Mouse (Mus musculus): Measurements from ENCODE around the gene Klc2.
"Not testable (repeated sequence)": the region's sequence is repeated elsewhere in the genome, so short reads cannot be mapped to it uniquely, and the experiment has no call there.

Gene Klc2

DNA sequence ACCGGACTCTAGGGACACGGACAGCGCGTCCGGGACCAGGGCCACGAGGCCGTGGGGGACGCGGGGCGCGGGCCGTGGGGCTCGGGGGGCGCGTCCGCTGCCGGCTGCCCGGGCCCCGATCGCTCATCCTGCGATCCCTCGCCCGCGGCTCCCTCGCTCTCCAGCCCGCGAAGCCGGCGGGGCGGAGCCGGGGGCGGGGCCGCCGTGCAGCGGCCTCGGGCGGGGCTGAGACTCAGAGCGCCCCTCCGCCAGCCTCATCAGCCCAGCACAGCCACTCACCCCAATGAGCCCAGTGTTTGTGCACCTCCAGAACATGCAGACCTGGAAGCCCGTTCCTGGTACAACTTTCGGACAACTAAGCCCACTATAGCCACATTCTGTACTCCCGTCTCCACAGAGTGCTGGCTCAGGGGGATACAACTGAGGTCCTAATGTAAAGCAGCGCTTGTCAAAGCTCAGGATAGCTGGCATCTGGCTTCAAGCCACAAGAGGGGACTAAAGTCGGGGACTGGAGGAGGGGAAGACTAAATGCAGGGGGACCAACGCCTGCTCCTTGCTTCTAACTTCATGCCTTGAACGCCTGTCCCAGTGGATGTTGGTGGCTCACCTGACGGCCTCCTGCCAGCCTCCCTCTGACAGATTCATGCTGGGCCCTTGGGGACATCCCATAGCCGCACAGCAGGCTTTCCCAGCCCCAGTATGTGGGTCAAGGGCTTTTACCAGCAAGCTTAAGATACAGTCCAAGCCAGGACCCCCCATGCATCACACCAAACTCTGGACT lies 19.8 kb downstream of the Klc2 start, which contains the start of gene Cnih2:
Gene Cnih2, minus strand, starts transcription at position 159 of the 781 bp plus-strand sequence.
- DNase-seq, result peak; percentile 78

DNA sequence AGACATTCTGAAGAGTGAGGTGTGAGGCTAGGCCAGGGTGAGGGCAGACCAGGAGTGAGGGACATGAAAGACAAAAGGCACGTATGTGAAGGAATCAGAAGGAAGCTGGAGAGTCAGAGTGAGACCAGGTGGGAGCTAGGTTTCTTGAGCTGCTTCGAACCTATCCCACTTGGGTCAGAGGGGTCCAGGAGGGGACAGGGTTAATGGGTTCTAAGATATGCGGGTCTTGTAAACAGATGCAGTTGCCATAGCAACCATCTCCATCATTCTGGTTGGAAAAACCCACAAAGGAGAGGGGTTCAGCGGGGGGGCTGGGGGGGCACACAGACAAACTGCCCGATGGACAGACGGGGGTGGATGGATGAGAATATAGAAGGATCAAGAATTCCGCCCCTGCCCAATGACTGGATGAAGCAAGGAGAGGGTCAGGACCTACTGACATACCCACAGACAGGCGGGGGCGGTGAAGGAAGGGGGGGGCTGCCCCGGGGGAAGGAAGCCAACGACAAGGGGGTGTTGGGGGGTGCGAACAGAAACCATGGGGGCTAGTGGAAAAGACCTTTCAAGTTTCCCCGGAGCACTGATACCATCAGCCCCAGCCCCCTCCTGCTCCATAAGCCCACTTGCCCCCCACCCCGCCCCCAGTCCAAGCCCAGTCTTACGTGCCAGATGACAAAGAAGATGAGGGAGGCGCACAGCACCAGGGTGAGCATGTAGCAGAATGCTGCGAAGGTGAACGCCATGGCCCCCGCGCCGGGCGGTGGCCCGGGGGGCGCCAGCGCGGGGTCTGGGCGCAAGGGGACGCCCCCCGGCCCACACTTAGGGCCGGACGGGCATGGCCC lies 20.6 kb downstream of the Klc2 start:
- no peak for DNase-seq

DNA sequence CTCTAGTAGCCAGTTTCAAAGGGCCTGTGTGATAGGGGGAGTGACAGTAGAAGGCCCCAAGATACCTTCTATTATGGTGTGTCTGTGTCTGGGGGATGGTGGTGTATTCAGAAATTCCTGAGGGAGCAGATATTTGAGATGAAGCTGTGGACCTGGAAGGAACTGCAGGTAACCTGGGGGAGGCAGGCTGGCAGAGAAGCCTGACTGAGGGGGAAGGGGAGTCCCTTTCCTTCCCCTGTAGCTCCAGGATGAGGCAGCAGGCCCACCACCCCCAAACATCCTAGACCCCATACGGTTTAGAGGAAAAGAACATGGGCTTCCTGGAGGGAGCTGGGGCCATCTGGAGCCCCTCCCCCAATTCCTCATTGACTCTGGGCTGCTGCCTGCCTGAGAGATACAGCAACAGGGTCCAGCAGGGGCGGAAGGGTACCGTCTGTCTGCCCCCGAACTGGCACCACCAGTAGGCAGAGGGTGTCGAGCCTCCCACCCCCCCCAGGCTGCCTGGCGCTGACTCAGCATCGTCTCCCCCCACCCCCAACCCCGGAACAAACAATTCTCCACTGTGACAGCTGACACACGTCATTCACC lies 22.4 kb downstream of the Klc2 start:
- no peak for DNase-seq

DNA sequence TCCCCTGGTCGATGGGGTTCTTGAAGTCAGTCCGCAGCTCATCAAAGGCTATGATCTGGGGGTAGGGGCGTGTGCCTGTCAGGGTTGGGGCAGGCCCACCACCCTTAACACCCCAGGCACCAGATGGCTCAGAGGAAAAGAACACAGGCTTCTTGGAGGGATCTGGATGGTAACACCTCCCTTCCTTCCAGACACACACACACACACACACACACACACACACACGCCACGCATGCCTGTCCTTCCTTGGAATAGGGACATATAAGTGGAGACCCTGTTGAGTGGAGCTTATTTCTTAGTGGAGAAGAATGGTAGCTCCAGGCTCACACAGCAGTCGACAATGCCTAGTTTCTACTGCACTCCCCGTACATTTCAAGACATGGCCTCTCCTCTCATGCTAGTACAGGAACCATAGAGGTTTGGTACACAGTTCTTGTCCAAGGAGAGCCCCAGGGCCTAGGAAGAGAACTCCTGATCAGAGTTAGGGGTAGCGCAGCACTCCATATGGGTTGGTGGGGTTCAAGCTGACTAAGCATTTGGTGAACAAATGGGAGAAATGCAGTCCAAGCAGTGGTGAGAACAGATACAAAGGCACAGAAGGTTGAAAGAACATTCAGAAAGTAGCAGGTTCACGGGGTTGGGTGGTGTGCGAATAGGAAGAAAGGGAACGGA lies 23.5 kb downstream of the Klc2 start:
- DNase-seq, result no peak

DNA sequence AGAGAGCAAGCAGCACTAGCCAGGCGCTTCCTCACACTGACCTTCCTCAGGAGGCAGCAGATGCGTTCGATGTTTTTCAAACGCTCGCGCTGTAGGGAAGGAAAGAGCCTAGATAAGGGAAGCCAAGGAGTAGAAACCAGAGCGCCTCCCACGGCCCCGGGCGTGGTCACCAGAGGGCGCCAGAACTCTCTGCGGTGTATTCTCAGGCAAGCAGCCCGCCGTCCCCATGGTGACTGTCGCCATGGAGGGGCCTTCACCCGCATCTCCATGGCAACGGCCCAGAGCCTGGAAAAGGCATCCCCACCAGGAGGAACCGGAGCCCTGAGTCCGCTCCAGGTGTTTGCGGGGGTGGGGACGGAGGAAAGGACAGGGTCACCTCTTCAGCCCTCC lies 24.1 kb downstream of the Klc2 start:
- DNase-seq, result peak; percentile 94

DNA sequence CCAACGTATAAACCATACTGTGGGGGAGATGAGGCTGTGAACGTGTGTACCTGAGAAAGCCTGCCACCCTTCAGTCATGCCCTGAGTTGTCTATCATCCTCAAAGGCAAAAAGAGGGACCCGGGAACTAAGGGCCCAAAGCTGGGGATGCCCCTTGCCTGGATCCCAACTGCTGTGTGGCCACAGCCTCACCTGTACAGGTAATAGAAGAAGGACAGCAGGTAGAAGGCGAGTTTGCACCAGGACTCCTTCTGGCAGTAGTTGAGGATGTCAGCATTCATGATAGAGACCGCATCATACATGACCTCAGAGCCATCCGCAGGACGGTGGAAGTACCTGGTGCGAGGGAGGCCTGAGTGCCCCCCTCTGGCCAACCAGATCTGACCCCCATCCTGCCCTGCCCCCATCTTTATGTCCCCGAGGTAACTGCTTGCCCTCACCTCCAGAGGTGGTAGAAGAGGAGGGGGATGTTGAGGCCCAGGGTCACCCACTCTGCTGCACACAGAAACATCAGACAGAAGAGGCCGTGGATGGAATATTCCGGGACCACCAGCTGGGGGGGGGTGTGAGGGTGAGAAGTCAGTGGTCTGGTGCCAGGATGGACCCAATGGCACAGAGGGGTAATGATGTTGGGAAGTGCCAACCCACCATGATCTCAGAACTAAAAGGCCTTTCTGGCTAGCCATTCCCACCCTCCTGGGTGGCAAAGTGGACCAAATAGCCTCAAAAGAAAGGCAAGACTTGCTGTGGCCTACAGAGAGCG lies 24.7 kb downstream of the Klc2 start:
- no peak for DNase-seq

DNA sequence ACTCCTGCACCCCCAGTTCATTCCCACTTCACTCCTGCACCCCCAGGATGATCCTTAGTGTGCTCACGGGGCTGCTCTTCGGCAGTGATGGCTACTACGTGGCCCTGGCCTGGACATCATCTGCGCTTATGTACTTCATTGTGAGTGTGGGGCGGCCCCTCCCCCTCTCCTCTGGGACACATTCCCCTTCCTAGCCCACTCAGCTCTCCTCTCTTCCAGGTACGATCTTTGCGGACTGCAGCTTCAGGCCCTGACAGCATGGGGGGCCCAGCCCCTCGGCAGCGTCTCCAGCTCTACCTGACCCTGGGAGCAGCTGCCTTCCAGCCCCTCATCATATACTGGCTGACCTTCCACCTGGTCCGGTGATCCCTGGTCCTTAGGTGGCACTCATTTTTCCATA lies 26.3 kb downstream of the Klc2 start:
- no peak for DNase-seq

DNA sequence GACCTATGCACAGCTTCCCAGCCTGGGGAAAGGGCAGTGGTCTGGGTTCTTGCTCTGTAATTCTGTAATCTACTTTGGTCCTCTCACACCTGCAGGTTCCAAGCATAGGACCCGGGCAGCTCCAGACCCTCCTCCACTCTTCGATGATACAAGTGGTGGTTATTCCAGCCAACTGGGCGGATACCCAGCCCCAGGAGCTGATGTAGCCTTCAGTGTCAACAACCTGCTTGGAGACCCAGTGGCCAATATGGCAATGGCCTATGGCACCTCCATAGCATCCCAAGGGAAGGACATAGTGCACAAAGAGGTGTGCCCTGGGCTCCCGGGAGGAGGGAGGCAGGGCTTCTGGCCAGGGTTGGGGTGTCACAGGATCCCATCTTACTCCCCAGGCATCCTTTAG lies 29.0 kb downstream of the Klc2 start:
- DNase-seq, result no peak

DNA sequence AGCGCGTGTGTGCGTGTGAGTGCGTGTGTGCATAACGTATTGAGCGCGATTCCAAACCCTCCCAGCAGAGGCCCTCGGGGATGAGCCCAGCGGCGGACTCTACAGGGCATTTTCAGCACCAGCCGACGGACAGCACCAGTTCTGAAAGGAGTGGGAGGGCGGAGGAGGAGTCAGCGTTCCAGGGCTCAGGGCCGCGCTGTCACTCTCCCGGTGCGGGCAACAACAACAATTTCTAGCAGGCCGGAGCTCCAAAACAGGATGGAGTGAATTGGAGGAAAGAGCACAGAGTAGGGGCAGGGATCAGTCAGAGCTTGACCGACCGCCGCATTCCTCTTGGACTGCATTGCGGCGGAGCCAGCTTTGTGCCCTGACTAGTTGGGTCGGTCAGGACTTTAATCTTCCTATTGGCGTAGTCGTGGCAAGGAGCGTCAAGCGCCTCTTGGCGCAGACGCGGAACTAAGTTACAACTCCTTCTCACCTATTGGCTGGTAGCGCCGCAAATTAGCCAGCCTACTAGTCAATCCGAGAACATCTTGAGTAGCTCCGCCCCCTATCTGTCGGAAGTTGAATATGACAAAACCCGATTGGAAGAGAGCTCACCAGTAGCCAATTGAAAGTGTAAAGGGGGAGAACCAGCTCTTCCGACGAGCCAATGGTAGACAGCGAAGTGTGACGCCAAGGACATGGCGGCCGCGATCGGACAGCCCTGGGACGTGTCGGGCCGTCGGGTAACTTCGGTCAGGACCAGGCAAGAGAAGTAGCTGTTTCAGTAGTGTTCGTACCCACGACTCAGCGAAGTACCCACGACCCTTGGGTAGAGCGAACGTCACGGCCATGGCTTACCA lies 30.3 kb downstream of the Klc2 start, which contains the start of gene Yif1a:
Gene Yif1a, plus strand, starts transcription at position 655 of the 845 bp plus-strand sequence.
- peak; percentile 98 for DNase-seq

DNA sequence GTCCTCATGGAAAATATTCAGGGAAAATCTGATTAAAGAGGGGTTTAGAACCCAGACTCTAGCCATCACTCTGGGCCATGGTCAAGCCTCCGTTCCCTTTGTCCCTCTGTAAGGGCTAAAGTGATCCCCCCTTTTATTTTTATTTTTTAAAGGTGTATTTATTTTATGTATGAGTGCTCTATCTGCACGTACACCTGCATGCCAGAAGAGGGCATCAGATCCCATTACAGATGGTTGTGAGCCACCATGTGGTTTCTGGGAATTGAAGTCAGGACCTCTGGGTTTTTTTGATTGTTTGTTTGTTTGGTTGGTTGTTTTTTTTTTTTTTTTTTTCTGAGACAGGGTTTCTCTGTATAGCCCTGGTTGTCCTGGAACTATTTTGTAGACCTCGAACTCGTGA lies 31.8 kb downstream of the Klc2 start:
- DNase-seq, result not testable (repeated sequence)

DNA sequence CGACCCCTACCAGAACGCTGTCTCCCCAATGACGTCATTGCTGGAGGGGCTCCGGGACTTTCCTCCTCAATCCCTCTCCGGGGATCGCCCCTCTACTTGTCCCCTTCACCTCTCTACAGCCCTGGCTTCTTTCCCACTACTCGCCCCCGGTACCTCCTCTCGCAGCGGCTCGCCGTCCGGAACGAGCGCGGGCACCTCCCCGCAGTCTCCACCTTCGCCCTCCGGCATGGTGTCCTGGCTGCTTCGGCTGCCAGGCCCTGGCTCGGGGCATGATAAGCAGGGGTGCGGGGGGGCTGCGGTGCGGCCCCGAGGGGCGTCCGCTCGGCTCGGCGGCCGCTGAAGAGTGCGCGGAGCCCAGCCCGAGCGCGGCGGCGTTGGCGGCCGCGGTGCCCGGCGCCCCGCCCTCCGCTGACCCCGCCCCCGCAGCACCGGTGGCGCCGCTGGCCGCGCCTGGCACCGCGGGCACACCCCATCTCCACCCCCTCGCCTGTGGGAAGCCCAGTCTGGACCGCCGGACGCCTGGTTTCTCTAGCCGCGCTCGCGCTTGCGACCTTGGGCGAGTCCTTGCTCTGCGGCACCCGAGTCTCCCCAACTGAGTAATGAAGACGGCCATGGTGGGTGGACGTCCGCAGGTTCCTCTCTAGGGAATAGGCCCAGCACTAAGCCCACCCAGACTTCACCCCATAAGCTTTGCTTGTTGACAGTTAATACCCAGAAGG lies 33.1 kb downstream of the Klc2 start, which contains the start of gene Tmem151a:
Gene Tmem151a, minus strand, starts transcription at position 387 of the 719 bp plus-strand sequence.
- DNase-seq, result peak; percentile 54

DNA sequence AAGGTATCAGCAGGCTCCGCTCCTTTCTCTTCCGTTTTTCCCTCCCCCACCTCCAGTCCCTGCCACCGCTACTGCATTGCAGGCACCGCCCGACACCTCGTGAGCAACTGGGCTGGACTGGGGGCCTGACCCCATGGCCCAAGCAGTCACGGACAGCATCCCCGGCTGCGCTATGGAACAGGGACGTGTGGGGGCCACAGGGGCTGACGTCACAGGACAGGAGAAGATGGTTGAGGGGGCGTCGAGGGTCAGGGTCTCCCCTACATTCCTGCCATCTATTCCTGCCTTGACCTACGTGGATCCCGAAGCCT lies 33.6 kb downstream of the Klc2 start:
- no peak for DNase-seq

DNA sequence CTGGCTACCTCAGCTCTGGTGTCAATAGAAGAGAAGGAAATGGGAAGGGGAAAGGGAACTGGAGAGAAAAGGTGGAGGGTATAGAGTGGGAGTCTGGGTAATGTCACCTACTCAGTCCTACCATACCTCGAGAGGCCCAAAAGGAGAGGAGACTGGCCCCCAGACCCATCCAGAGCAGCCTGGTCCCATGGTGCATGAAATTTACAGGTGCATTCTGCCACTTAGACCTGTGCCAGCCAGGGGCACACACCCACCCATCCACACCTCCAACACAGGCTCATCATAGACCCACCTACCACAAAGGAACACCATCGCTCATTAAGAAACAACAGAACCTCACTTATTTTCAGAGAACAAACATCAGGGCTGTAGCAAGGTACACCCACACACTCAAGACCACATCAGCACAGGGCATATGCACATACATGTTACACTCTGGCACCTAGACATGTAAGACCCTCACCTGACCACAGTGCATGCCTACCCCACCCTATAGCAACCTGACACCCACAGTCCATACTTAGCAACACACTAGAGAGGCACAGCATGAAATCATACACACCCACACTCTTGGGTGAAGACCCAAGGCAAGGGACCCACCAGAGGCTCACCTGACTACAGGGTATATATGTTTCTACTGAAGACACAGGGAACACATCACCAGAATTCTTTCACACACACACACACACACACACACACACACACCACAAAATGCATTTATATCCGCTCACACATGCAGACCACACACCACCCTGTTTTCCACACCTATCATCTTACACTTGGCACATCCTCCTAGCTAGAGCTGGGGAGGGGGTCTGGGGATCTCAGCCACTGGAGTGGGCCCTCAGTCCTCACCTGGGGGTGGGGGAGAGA lies 34.2 kb downstream of the Klc2 start:
- no peak for DNase-seq

DNA sequence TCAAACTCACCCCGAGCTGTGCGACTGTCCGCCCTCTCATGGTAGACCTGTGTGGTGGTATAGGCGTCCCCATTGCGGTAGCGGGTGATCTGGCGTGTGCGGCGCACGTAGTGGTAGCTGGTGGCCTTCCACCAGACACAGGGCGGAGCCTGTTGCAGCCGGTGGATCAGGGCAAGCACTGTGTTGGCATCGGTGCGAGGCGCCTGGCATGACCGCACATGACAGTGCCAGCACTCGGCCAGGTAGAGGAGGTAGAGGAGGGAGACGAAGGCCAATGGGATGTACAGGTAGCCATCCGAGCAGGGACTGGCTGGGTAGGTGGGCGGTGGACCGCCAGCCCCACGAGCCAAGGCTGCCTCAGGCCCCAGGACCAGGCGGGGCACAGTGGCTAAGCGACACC lies 35.8 kb downstream of the Klc2 start:
- DNase-seq, result no peak

DNA sequence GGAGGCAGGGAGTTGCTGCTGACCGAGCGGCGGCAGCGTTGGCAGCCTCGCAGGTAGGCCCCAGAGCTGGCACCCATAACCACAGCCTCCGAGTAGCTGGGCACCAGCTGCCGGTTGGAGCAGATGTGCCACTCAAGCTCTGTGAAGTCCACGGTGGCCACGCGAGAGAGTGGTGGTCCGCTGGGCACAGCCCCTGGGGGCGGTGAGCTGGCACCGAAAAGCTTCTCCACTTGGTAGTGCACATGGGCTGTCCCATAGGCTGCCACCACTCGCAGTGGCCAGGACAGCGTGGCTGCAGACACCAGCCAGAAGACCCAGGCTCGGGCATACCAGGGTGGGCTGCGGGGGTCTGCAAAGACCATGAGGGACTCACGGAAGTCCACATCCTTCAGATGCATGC lies 36.4 kb downstream of the Klc2 start:
- no peak for DNase-seq

DNA sequence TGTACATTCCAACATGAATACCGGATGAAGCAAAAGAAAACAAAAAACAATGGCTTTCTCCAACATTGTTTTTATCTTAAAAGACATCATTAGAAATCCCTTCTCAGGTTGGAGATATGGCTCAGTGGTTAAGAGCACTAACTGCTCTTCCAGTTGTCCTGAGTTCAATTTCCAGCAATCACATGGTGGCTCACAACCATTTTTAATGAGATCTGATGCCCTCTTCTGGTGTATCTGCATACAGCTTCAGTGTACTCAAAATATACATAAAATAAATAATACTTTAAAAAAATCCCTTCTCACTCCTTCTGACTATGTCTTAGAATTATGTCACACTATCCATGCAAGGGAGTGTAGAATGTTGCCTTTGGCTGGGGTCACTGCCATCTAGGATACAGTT lies 39.1 kb downstream of the Klc2 start:
- no peak for DNase-seq

DNA sequence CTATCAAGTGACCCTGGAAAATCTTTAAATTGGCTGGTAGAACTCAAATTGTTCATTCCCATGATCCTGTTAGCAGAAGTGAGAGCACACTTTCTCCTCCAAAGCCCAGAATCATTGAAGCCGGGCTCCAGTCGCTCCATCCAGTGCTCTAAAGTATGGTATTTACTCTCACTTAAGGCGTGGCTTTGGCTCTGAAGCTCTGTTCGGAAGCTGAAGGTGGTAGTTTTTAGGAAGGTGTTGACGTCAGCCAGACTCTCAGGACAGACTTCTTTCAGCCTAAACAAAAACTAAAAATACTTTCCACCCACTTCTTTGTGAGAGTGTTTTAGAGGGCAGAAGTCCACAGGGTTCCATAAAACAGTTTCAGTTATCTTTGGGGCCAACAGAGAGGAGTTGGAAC lies 44.8 kb downstream of the Klc2 start:
- no peak for DNase-seq

DNA sequence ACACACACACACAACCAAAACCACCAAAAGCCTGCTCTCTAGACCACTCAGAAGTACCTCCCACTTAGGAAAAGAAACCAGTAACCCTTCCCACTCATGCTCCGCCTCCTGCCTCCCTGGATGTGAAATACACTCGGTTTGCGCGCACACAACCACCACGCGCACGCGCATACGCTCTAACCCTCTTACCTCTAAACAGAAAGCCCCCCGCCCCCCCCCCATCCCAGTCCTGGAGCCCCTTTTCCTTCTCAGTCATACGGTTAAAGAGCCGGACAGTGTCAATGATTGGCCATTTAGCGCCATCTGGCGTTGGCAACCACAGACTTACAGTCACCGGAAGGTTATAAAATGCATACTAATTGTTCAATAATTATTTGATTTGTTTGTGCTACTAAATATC lies 45.3 kb downstream of the Klc2 start:
- peak; percentile 68 for DNase-seq

DNA sequence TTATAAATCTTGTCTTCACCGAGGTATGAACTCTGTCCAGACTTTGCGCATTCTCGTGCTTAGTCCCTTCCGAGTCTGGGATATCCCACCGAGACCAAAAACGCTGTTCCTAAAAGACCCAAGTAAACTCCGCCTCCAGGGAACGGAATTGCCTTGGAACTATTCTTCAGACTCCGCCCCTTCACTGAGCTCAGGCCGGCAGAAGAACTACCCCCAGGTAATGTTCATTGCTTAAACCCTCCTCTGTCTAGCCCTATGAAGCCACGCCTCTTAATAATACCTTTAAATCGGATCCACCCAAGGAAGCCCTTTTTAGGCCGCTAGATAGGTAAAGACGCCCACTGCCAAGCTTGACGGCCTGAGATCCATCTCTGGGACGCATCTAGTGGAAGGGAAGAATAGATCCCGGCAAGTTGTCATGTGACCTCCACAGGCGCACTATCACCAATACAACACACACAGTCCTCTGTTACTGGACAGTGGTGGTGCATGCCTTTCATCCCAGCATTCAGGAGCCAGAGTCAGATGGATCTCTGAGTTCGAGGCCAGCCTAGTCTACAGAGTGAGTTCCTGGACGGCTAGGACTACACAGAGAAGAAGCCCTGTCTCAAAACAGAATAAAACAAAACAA lies 45.9 kb downstream of the Klc2 start:
- peak; percentile 49 for DNase-seq
